Mouse (Mus musculus) liver, adult (tissue): ENCODE data around the gene Frmd8.

Experiments used
- GATA4 ChIP-seq: IDR thresholded peaks from 2 replicates; pipeline ENCODE4 v1.6.1; 2014; ENCODE audit warnings: mild to moderate bottlenecking, low read length; ENCODE audit not compliant: insufficient replicate concordance

Frmd8 gene

DNA sequence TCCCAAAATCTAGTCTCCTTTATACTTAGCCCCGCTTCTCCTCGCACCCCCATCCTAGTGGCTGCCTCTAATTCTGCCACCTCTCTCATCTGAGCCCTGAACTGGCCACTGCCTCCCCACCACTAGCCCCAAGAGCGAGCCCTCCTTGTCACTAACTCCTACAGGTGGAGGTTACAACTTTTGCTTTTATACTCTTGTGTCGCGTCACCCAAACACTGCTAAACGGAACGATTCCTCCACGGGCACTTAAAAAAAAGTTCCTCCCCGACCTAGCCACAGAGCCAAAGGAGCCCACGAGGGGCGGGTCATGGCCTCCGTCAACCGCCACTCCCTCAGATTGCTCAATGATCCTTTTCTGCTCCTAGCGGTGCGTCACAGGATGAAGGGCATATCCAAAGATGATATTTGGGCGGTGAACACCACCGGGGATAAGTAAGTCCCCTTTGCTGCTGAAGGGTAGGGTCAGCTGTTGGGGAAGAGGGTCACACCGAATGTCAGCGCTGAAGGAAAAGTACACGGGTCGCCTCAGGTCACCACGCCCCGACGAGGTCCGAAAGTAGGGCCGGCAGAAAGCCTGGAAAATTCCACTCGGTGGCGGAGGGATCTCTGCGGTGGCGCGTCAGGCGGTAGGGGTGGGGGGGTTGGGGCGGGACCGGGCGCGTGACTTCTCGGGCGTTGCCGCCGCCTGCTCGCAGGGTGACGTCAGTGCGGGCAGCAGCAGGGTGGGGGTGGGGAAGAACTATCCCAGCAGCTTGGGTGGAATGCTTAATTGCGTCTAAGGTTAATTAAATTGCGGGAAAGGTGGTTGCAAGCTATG lies 29.5 kb downstream of the Frmd8 start:
- peak; percentile 75; the same call in 1 of the 2 replicates for TF ChIP-seq GATA4

DNA sequence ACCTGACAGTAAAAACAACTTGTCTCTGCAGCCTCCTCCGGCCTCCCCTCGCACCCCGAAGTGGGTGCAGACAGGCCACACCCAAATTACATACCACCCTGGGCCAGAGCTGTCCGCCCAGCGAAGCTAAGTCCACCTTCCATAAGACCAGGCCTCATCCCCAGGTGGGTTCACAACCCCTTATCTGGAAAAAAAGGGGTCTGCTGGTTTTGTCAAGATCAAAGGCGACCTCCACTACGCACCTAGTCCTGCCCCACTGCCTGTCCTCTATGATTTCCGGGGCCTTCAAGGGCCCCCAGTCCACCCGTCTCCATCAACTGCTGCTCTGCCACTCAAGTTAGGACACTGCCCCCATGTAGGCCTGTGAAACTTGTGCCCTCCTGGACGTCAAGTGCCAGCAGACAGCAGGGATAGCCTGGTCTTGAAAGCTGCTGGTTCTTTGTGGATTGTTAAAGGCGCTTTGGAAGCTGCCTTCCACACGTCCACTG lies 30.2 kb downstream of the Frmd8 start:
- TF ChIP-seq GATA4: no peak

GRCm38 (mm10) chr19:5843781-5844691 lies 31.0 kb downstream of the Frmd8 start:
- TF ChIP-seq GATA4: no peak

DNA sequence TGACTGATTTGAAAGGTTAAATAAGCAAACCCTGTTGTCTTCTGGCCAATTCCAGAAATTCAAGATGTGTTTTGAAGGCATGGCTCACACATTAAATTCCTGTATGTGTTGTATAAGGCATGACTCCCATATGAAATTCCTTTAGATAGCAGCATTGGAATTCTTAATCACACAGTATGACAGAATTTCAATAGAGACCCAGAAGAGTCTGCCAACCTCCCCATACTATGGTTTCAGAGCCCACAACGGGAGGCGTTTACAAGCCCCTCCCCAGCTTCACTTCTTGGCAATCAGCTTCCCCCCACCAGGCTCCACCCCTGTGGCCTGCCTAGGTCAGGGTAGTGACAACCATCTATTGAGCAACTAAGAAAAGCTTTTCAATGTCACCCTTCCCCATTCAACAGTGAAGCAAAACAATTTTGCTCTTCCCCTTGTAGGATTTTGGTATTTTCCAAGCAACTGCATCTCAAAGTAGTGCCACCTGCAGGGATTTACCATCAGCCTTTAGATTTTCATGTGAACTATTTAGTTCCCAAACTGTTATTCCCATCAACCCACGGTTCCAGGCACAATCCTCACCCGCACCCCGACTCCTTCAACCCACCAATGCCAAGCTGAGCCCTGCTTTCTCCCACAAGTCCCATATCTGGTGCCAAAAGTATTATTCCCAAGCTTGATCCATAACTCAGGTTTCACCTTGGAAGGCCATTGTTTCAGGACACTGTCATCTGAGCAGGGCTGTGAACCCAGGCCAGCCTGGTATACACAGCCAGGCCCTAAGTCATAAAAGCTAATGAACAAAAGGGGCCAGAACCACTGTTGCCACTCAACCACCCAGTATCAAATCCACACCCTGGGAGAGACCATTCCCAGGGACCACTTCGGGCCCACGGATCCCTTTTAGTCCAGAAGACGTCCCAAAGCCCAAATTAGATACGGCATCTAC lies 32.0 kb downstream of the Frmd8 start:
- no peak for TF ChIP-seq GATA4

DNA sequence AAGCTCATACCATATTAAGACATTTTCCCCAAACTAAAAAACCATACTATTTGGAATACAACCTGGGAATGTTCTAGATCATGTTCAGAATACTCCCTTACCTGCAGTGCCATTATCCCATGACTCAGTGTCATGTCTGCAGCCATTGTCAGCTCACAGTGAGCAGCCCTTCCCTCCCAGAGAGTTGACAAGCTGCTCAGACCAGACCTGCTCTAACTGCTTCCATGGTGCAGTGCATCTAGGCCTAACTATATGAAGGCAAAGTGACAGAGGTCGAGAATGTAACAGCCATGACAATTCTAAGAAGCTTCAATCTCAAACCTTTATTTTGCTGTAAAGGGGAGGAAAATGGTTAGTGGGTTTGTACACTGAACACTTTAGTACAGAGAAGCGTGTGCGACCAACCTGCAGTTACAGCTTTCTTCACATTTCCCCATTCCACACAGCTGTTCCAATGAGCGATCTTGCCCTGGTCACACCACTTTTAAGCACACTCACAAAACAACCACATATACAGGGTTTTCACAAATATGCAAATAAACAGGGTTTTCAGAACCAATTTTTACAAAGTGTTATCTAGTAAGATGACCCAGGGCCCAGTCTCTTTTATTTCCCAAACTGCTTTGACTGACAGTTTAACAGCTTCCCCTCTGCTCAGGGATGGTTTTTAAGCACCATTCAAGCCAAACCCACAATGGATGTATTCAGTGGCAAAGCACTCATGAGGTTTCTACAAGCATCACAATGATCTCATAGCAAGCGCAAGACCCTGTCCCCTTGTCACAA lies 32.9 kb downstream of the Frmd8 start:
- no peak for TF ChIP-seq GATA4

DNA sequence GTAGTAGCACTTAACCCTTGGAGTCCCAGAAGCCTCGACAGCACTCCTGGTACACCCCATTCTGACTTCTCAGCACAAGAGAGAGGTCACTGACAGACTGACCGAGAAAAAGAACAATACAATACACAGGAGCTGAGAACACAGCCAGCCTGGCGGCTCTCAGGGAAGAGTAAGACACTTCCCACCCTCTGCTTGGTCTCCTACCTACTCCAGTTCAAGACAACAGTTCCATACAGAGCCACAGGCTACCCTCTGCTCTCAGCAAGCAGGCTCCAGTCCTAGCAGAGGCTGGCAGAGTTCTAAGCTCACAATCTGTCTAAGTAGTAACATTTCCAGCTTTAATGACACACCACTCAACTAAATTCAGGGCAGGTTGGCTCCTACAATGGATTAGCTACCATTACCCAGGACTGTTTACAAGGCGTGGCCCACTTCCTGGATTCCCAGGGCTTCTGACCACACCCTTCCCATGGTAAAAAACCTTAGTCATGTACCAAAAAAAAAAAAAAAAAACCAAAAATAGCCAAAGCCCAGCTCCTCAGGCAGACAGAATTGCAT lies 33.6 kb downstream of the Frmd8 start:
- no peak for TF ChIP-seq GATA4

GRCm38 (mm10) chr19:5840890-5841388 lies 34.1 kb downstream of the Frmd8 start:
- no peak for TF ChIP-seq GATA4

DNA sequence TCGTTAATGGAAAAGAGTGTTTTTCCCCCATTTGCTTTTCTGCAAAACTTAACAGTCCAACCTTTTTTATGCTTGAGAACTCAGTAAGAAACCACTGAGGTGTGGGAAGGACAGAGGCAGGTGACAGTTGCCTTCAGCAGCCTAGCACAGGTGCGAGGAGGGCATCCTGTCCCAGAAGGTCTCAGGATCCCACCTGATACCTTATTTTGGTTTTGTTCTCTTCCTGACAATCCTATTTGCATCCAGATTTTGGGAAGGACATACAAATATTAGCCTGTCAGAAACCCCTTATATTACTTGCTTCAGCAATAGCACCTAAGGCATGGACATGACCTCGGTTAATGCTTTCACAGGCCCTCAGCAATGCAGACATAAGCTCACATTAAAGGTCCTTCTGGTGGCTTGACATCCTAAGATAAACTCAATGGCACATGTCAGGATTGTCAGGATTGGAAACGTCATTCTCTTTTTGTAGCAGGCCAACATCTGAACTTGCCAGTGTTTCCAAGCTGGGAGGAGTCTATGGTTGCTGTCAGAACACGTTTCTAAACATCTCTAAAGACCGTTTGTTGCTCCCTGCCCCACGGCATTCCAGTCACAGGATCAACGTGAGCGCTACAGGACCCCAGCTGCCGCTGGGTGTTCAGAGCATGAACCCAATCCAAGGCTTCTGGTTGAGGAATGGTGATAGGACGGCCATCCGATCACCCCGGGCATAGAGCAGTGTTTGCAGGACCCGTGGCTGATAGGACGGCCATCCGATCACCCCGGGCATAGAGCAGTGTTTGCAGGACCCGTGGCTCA lies 34.8 kb downstream of the Frmd8 start:
- no peak for TF ChIP-seq GATA4

DNA sequence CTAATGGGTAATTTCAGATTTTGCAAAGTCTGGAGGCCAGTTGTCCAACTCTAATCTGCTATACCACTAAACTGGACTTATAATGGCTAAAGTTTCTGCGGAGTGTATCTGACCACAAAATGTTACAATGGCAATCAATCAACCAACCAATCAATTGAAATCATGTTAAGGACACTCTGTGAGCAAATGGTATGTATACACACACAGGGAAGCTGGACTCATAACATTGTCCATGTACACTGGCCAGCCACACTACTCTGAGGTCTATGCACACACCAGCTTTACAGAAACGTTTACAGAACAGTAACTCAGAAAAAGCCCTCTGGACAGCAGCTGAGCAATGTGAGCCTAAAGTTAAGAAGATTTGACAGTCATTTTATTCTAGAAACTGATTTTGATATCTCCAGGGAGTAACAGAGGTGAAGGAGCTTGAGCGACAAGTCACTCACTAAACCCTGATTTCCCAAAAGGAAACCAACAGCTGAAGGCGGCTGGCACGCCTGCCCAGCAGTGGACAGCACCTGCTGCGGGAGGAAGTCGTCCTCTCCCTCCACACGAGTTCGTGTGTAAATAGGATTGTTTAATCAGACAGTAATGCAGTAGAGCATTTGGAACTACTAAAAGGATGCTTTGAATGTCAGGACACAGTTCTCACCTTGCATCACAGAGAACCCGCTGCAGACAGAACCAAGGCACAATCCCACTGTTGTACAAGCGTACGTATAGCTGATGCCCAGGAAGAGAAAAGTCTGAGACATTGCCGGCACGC lies 35.6 kb downstream of the Frmd8 start:
- TF ChIP-seq GATA4: no peak

- no peak for TF ChIP-seq GATA4
These were observed 36.2 kb downstream of the Frmd8 start for GRCm38 (mm10) chr19:5838892-5839165.

DNA sequence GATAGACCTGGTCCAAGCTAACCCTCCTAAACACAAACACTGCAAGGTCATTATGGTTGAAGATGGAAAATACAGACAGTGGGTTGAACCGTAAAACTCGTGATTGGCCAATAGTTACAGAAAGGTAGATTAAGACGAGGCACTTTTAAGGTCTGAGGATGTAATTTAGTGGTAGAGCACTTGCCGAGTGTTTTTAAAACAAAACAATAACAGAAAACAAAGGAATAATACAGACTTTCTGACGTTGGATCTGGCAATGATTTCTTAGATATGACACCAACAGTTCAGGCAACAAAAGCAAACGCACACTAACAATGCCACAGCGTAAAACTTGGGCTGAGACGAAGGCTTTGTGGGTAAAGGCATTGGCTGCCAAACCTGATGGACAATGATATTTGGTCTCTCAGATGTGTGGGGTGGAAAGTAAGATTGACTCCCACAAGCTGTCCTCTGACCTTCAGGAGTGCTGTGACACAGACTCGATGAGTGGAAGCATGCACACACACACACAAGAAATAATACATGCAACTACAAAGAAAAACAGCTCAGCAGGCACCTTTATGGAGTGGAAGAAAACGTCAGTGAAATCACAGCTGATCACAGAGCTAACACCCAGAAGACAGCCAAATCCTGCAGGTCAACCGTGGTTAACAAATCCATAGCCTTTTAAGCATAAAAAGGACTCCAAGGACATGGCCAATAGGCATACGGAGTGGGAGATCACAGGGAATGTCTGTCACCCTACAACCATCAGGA lies 36.8 kb downstream of the Frmd8 start:
- no peak for TF ChIP-seq GATA4

DNA sequence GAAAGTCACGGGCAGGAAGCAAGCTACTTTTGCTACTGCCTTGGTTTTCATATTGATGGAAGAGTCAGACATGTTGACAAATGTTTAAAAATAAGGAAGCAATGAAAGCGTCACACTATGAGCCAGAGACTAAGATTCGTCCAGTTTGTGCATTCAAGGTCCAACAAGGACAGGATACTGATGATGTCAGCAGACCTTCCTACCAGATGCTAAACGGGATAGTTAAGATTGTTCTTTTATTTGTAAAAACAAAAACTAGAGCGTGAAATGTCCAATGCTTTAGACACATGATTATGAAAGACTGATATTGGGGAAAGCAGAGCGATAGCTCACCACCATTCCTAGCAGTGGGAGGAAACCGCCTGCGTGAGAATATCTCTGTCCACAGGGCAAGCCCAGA lies 37.5 kb downstream of the Frmd8 start:
- TF ChIP-seq GATA4: no peak
